Mouse (Mus musculus) bone marrow, adult 2 months (tissue): ENCODE measurements around the gene Fmnl2. TPM values are rescaled to one million over a fixed set of nuclear protein-coding genes. Genes with fewer than 3 reads are reported as not detected.

Source experiments
- H3K27ac ChIP-seq: fragments of 200-500 bp; 2 replicates; pipeline ENCODE4 v1.5.1; 2012; ENCODE audit warnings: low read depth, mild to moderate bottlenecking, control low read depth, inconsistent platforms, low read length; ENCODE audit not compliant: control insufficient read depth, poor library complexity, insufficient read depth
- H3K4me1 ChIP-seq: fragments of 200-500 bp; 2 replicates; pipeline ENCODE4 v1.6.1; 2011; ENCODE audit warnings: low read length; ENCODE audit not compliant: control insufficient read depth, insufficient read depth
- H3K4me3 ChIP-seq: fragments of 200-500 bp; replicated peaks from 2 replicates; pipeline ENCODE3; 2011; ENCODE audit warnings: mild to moderate bottlenecking, low read depth, low read length, control low read depth; ENCODE audit not compliant: control insufficient read depth
- CTCF ChIP-seq: fragments of 200-500 bp; IDR thresholded peaks from 2 replicates; pipeline ENCODE4 v1.5.1; 2011; ENCODE audit warnings: low read length, control low read depth; ENCODE audit not compliant: control insufficient read depth, insufficient read depth
- POLR2A ChIP-seq: fragments of 200-500 bp; IDR thresholded peaks from 2 replicates; pipeline ENCODE4 v1.6.1; 2011; ENCODE audit warnings: low read depth, mild to moderate bottlenecking, control low read depth, low read length, borderline replicate concordance; ENCODE audit not compliant: control insufficient read depth
- WGBS: fragments of 180-500 bp; shearing (Covaris S2); methylation state at CpG from one replicate; pipeline ENCODE4 v1.1.7; 2018; 5-methylcytosine and 5-hydroxymethylcytosine counted together
- polyA plus RNA-seq: library from polyadenylated mRNA; stranded (reverse); fragments of >200 nt; gene quantifications from 2 replicates; pipeline ENCODE4 v1.2.4, GENCODE M21; 2011; ENCODE audit warnings: low replicate concordance; ENCODE audit not compliant: missing spikeins, insufficient read depth, insufficient read length

Fmnl2 gene
- polyA plus RNA-seq, 1 experiment = 9.2 TPM

DNA sequence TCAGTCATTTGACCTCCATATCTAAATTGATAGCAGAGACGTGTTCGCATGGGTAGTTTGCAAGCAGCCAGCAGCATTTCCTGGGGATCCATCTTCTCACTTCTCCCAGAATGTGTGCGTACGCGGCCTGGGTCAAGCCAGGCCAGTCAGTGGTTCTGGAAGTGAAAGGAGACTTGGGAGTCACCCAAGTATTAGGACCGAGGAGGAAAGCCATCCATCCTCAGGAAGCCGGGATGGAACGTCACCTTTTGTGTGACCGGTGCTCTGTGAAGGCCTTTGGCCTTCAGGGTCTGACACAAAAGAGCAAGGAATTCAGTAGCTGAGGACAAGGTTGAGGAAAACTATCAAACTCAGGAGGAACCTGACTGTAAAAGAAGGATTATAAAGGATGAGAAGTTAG lies 136.9 kb downstream of the Fmnl2 start:
- no peak for TF ChIP-seq POLR2A
- TF ChIP-seq CTCF = no peak
- H3K27ac ChIP-seq = no peak overlapping the region
- 89% methylated on average over 9 of the region's 9 CpGs for WGBS
- H3K4me3 ChIP-seq = no peak overlapping the region
- H3K4me1 ChIP-seq = no peaks in the 10 kb centered on the region; the same call in none of the 2 replicates

GRCm38 (mm10) chr2:52997955-52998750 lies 140.5 kb downstream of the Fmnl2 start:
- WGBS = 67% methylated on average over 15 of the region's 15 CpGs
- no peak for TF ChIP-seq CTCF
- no peak for TF ChIP-seq POLR2A
- Histone ChIP-seq H3K4me1 (no peaks in the 10 kb centered on the region), H3K27ac (no peak overlapping the region), H3K4me3 (no peak overlapping the region)

GRCm38 (mm10) chr2:52999524-52999969 lies 141.9 kb downstream of the Fmnl2 start:
- TF ChIP-seq CTCF (no peak), POLR2A (no peak)
- Histone ChIP-seq H3K27ac (no peak overlapping the region), H3K4me1 (no peaks in the 10 kb centered on the region), H3K4me3 (no peak overlapping the region)
- WGBS = 6% methylated on average over 3 of the region's 3 CpGs

- Histone ChIP-seq H3K4me1 (no peaks in the 10 kb centered on the region), H3K27ac (no peak overlapping the region), H3K4me3 (no peak overlapping the region)
- TF ChIP-seq CTCF = no peak
- TF ChIP-seq POLR2A = no peak
- WGBS = 73% methylated on average over 3 of the region's 3 CpGs
Measured at GRCm38 (mm10) chr2:53000446-53000845, 142.8 kb downstream of the Fmnl2 start.

GRCm38 (mm10) chr2:53006161-53006560 lies 148.5 kb downstream of the Fmnl2 start:
- TF ChIP-seq CTCF (no peak), POLR2A (no peak)
- Histone ChIP-seq H3K27ac (no peak overlapping the region), H3K4me3 (no peak overlapping the region), H3K4me1 (no peaks in the 10 kb centered on the region)
- WGBS = 80% methylated on average over 7 of the region's 7 CpGs

- no peak for TF ChIP-seq POLR2A
- TF ChIP-seq CTCF = peak; percentile 70
- H3K4me3 ChIP-seq = no peak overlapping the region
- H3K4me1 ChIP-seq = no peaks in the 10 kb centered on the region
- H3K27ac ChIP-seq = no peak overlapping the region
- WGBS = 44% methylated on average over 5 of the region's 5 CpGs
Measured at GRCm38 (mm10) chr2:53007142-53007541, 149.5 kb downstream of the Fmnl2 start.

- Histone ChIP-seq H3K27ac (no peak overlapping the region), H3K4me3 (no peak overlapping the region), H3K4me1 (no peaks in the 10 kb centered on the region)
- WGBS = 66% methylated on average over 2 of the region's 2 CpGs
- no peak for TF ChIP-seq CTCF
- TF ChIP-seq POLR2A = no peak
Measured at GRCm38 (mm10) chr2:53013051-53013450, 155.4 kb downstream of the Fmnl2 start.

- H3K27ac ChIP-seq = no peak overlapping the region
- no peak for TF ChIP-seq POLR2A
- no peak for TF ChIP-seq CTCF
- 82% methylated on average over 5 of the region's 5 CpGs for WGBS
- H3K4me1 ChIP-seq = no peaks in the 10 kb centered on the region
- no peak overlapping the region for H3K4me3 ChIP-seq
Measured at GRCm38 (mm10) chr2:53014451-53014850, 156.8 kb downstream of the Fmnl2 start.

- WGBS = 83% methylated on average over 3 of the region's 3 CpGs
- no peaks in the 10 kb centered on the region for H3K4me1 ChIP-seq
- no peak for TF ChIP-seq CTCF
- no peak for TF ChIP-seq POLR2A
- H3K27ac ChIP-seq = no peak overlapping the region
- no peak overlapping the region for H3K4me3 ChIP-seq
Measured at GRCm38 (mm10) chr2:53022982-53023381, 165.3 kb downstream of the Fmnl2 start.
